Mouse (Mus musculus) embryonic facial prominence, embryonic 14.5 days (tissue): ENCODE results near the gene Nck1. TPM values are rescaled to one million over a fixed set of nuclear protein-coding genes. Genes with fewer than 3 reads are reported as not detected.

Experiments used
- ATAC-seq: fragments of 200-750 bp; cut with Nextera tagmentation; 2 replicates; pipeline ENCODE4 v1.8.0; 2017; ENCODE audit warnings: low read depth, moderate number of reproducible peaks, moderate TSS enrichment
- DNase-seq: peaks from one replicate; pipeline ENCODE4 v3.0.0-alpha.2; 2015; ENCODE audit warnings: low spot score
- H3K27ac ChIP-seq: fragments of 300-500 bp; sonication (generic); replicated peaks from 2 replicates; pipeline ENCODE4 v1.5.1; 2014; ENCODE audit warnings: low read depth, mild to moderate bottlenecking, low read length, moderate library complexity
- H3K27me3 ChIP-seq: fragments of 300-500 bp; sonication (generic); replicated peaks from 2 replicates; pipeline ENCODE4 v1.6.1; 2014; ENCODE audit warnings: low read length; ENCODE audit not compliant: control insufficient read depth, insufficient read depth
- H3K36me3 ChIP-seq: fragments of 300-500 bp; sonication (generic); 2 replicates; pipeline ENCODE4 v1.6.1; 2014; ENCODE audit warnings: low read length, mixed read lengths; ENCODE audit not compliant: control insufficient read depth, insufficient read depth
- H3K4me1 ChIP-seq: fragments of 300-500 bp; sonication (generic); 2 replicates; pipeline ENCODE4 v1.6.1; 2014; ENCODE audit warnings: antibody characterized with exemption, low read length; ENCODE audit not compliant: control insufficient read depth, insufficient read depth
- H3K4me2 ChIP-seq: fragments of 300-500 bp; sonication (generic); 2 replicates; pipeline ENCODE4 v1.6.1; 2014; ENCODE audit warnings: low read depth, mild to moderate bottlenecking, low read length, moderate library complexity, mixed read lengths
- H3K4me3 ChIP-seq: fragments of 300-500 bp; sonication (generic); 2 replicates; pipeline ENCODE4 v1.5.1; 2014; ENCODE audit warnings: low read depth, mild to moderate bottlenecking, low read length
- H3K9ac ChIP-seq: fragments of 300-500 bp; sonication (generic); 2 replicates; pipeline ENCODE4 v1.6.1; 2014; ENCODE audit warnings: low read depth, mild to moderate bottlenecking, low read length, moderate library complexity, mixed read lengths
- H3K9me3 ChIP-seq: fragments of 300-500 bp; sonication (generic); 2 replicates; pipeline ENCODE4 v1.6.1; 2016; ENCODE audit warnings: low read length; ENCODE audit not compliant: control insufficient read depth
- WGBS: fragments of 180-500 bp; shearing (Covaris S2); extraction: QIAGEN DNeasy Blood & Tissue Kit; methylation state at CpG from one replicate; pipeline ENCODE4 v1.1.7; 2014; 5-methylcytosine and 5-hydroxymethylcytosine counted together
- polyA plus RNA-seq: library from polyadenylated mRNA; unstranded; fragments of >200 nt; fragmentation: Nextera tagmentation; extraction: Ambion mirVana; gene quantifications from 2 replicates; pipeline ENCODE4 v1.2.1, GENCODE M21; 2014

Gene Nck1
- polyA plus RNA-seq, 1 experiment from 2014 or later, result 78.7 TPM

GRCm38 (mm10) chr9:100470936-100471604, 74.9 kb downstream of the Nck1 start:
- ATAC-seq (0 out of 2 replicates have a peak, but pooled peaks have one; percentile 47), DNase-seq (peak; percentile 48)
- H3K4me2 ChIP-seq, result no peak overlapping the region

GRCm38 (mm10) chr9:100470228-100470627, 75.7 kb downstream of the Nck1 start:
- no peak overlapping the region for H3K27ac ChIP-seq
- DNase-seq (no peak), ATAC-seq (no peak)
- H3K27me3 ChIP-seq, result no peaks in the 10 kb centered on the region
- no peak overlapping the region for H3K4me3 ChIP-seq
- no peaks in the 10 kb centered on the region for H3K9me3 ChIP-seq
- WGBS, result 67% methylated on average over 1 of the region's 1 CpGs
- no peak overlapping the region for H3K4me2 ChIP-seq
- H3K4me1 ChIP-seq, result 0 out of 2 replicates have a peak, but pooled peaks cover 4% of the 10 kb centered on the region
- no peaks in the 10 kb centered on the region for H3K36me3 ChIP-seq
- H3K9ac ChIP-seq, result no peak overlapping the region

More at GRCm38 (mm10) chr9:100470936-100471604, 74.9 kb downstream of the Nck1 start:
- Histone ChIP-seq H3K9ac (no peak overlapping the region), H3K9me3 (no peaks in the 10 kb centered on the region), H3K27me3 (no peaks in the 10 kb centered on the region), H3K4me3 (no peak overlapping the region), H3K4me1 (0 out of 2 replicates have a peak, but pooled peaks cover 4% of the 10 kb centered on the region), H3K27ac (no peak overlapping the region), H3K36me3 (no peaks in the 10 kb centered on the region)
- WGBS, result 35% methylated on average over 7 of the region's 8 CpGs

GRCm38 (mm10) chr9:100469681-100470080, 76.3 kb downstream of the Nck1 start:
- Histone ChIP-seq H3K4me1 (0 out of 2 replicates have a peak, but pooled peaks cover 4% of the 10 kb centered on the region), H3K9ac (no peak overlapping the region), H3K27me3 (no peaks in the 10 kb centered on the region), H3K27ac (no peak overlapping the region), H3K9me3 (no peaks in the 10 kb centered on the region), H3K36me3 (no peaks in the 10 kb centered on the region), H3K4me3 (no peak overlapping the region), H3K4me2 (no peak overlapping the region)
- ATAC-seq, result no peak
- WGBS, result 92% methylated on average over 3 of the region's 3 CpGs
- no peak for DNase-seq

GRCm38 (mm10) chr9:100468151-100468550, 77.8 kb downstream of the Nck1 start:
- no peak overlapping the region for H3K4me2 ChIP-seq
- DNase-seq (no peak), ATAC-seq (no peak)
- no peak overlapping the region for H3K9ac ChIP-seq
- 92% methylated on average over 8 of the region's 8 CpGs for WGBS
- H3K4me1 ChIP-seq, result 0 out of 2 replicates have a peak, but pooled peaks cover 4% of the 10 kb centered on the region
- no peak overlapping the region for H3K27ac ChIP-seq
- no peak overlapping the region for H3K4me3 ChIP-seq
- H3K36me3 ChIP-seq, result no peaks in the 10 kb centered on the region
- no peaks in the 10 kb centered on the region for H3K9me3 ChIP-seq
- no peaks in the 10 kb centered on the region for H3K27me3 ChIP-seq

GRCm38 (mm10) chr9:100467653-100468052, 78.3 kb downstream of the Nck1 start:
- 63% methylated on average over 7 of the region's 7 CpGs for WGBS
- Histone ChIP-seq H3K36me3 (no peaks in the 10 kb centered on the region), H3K4me3 (no peak overlapping the region), H3K27me3 (no peaks in the 10 kb centered on the region), H3K27ac (no peak overlapping the region), H3K9me3 (no peaks in the 10 kb centered on the region), H3K4me1 (0 out of 2 replicates have a peak, but pooled peaks cover 4% of the 10 kb centered on the region), H3K9ac (no peak overlapping the region), H3K4me2 (no peak overlapping the region)
- no peak for ATAC-seq
- peak; percentile 16 for DNase-seq

- WGBS, result 77% methylated on average over 3 of the region's 3 CpGs
- H3K4me3 ChIP-seq, result no peak overlapping the region
Observed at GRCm38 (mm10) chr9:100466743-100467142, 79.2 kb downstream of the Nck1 start.

GRCm38 (mm10) chr9:100465988-100466387, 79.9 kb downstream of the Nck1 start:
- H3K9ac ChIP-seq, result no peak overlapping the region
- H3K4me2 ChIP-seq, result no peak overlapping the region
- WGBS, result 89% methylated on average over 9 of the region's 9 CpGs
- H3K27me3 ChIP-seq, result no peaks in the 10 kb centered on the region
- H3K36me3 ChIP-seq, result 0 out of 2 replicates have a peak, but pooled peaks cover 3% of the 10 kb centered on the region
- H3K4me1 ChIP-seq, result 0 out of 2 replicates have a peak, but pooled peaks cover 3% of the 10 kb centered on the region
- H3K9me3 ChIP-seq, result no peaks in the 10 kb centered on the region
- no peak for DNase-seq
- H3K27ac ChIP-seq, result no peak overlapping the region
- ATAC-seq, result no peak
- no peak overlapping the region for H3K4me3 ChIP-seq

More at GRCm38 (mm10) chr9:100466743-100467142, 79.2 kb downstream of the Nck1 start:
- H3K9me3 ChIP-seq, result no peaks in the 10 kb centered on the region
- 0 out of 2 replicates have a peak, but pooled peaks cover 4% of the 10 kb centered on the region for H3K4me1 ChIP-seq
- H3K27ac ChIP-seq, result no peak overlapping the region
- H3K27me3 ChIP-seq, result no peaks in the 10 kb centered on the region
- H3K36me3 ChIP-seq, result no peaks in the 10 kb centered on the region
- H3K9ac ChIP-seq, result no peak overlapping the region
- H3K4me2 ChIP-seq, result no peak overlapping the region
- no peak for DNase-seq
- no peak for ATAC-seq

- DNase-seq, result no peak
- whole genome bisulfite sequencing, result 93% methylated on average over 5 of the region's 5 CpGs
- H3K27me3 ChIP-seq, result no peaks in the 10 kb centered on the region
- no peak overlapping the region for H3K9ac ChIP-seq
- H3K27ac ChIP-seq, result no peak overlapping the region
- ATAC-seq, result no peak
- 0 out of 2 replicates have a peak, but pooled peaks cover 3% of the 10 kb centered on the region for H3K36me3 ChIP-seq
- no peak overlapping the region for H3K4me2 ChIP-seq
- H3K4me1 ChIP-seq, result no peaks in the 10 kb centered on the region
- H3K4me3 ChIP-seq, result no peak overlapping the region
- H3K9me3 ChIP-seq, result no peaks in the 10 kb centered on the region
Observed at GRCm38 (mm10) chr9:100465380-100465779, 80.6 kb downstream of the Nck1 start.

- Histone ChIP-seq H3K9ac (no peak overlapping the region), H3K27ac (no peak overlapping the region), H3K9me3 (no peaks in the 10 kb centered on the region), H3K4me1 (no peaks in the 10 kb centered on the region), H3K4me3 (no peak overlapping the region), H3K4me2 (no peak overlapping the region), H3K27me3 (no peaks in the 10 kb centered on the region), H3K36me3 (0 out of 2 replicates have a peak, but pooled peaks cover 4% of the 10 kb centered on the region)
- DNase-seq (no peak), ATAC-seq (no peak)
- WGBS, result 78% methylated on average over 2 of the region's 2 CpGs
Observed at GRCm38 (mm10) chr9:100463771-100464170, 82.2 kb downstream of the Nck1 start.
